Mouse (Mus musculus) spleen, adult 2 months (tissue): Measurements from ENCODE around the gene Tgif1. TPM values are rescaled to one million over a fixed set of nuclear protein-coding genes. Genes with fewer than 3 reads are reported as not detected.

Experiments used
- DNase-seq, 2 experiments: peaks; one replicate each; pipeline versions ENCODE4 v3.0.0 to v3.0.0-alpha.2; 2012 to 2021; ENCODE audit warnings: low spot score in 2 of 2, low read depth in 1 of 2
- H3K27ac ChIP-seq: fragments of 200-500 bp; 2 replicates; pipeline ENCODE4 v1.5.1; 2012; ENCODE audit warnings: low read length, inconsistent platforms; ENCODE audit not compliant: insufficient read depth
- H3K27me3 ChIP-seq: fragments of 200-500 bp; 2 replicates; pipeline ENCODE4 v1.6.1; 2012; ENCODE audit warnings: mild to moderate bottlenecking, moderate library complexity, low read length, inconsistent platforms; ENCODE audit not compliant: control insufficient read depth, insufficient read depth
- H3K36me3 ChIP-seq: fragments of 200-500 bp; 2 replicates; pipeline ENCODE4 v1.6.1; 2012; ENCODE audit warnings: mild to moderate bottlenecking, low read length, inconsistent platforms; ENCODE audit not compliant: control insufficient read depth, insufficient read depth
- H3K4me1 ChIP-seq: fragments of 200-500 bp; 2 replicates; pipeline ENCODE4 v1.6.1; 2011; ENCODE audit warnings: inconsistent platforms; ENCODE audit not compliant: control insufficient read depth, insufficient read depth, insufficient read length
- H3K4me3 ChIP-seq: fragments of 200-500 bp; 2 replicates; pipeline ENCODE4 v1.5.1; 2011; ENCODE audit warnings: mild to moderate bottlenecking, inconsistent platforms; ENCODE audit not compliant: insufficient read depth, insufficient read length; ENCODE audit errors: extremely low read depth
- CTCF ChIP-seq: fragments of 200-500 bp; IDR thresholded peaks from 2 replicates; pipeline ENCODE4 v1.5.1; 2011; ENCODE audit warnings: mild to moderate bottlenecking, inconsistent platforms; ENCODE audit not compliant: insufficient read depth, insufficient read length, insufficient replicate concordance; ENCODE audit errors: extremely low read depth
- POLR2A ChIP-seq: fragments of 200-500 bp; IDR thresholded peaks from 2 replicates; pipeline ENCODE4 v1.6.1; 2011; ENCODE audit warnings: low read depth, low read length, inconsistent platforms
- WGBS: fragments of 180-500 bp; shearing (Covaris S2); methylation state at CpG from one replicate; pipeline ENCODE4 v1.1.7; 2018; 5-methylcytosine and 5-hydroxymethylcytosine counted together
- polyA plus RNA-seq: library from polyadenylated mRNA; depleted of rRNA; stranded (reverse); fragments of >200 nt; gene quantifications from 2 replicates; pipeline ENCODE4 v1.2.3, GENCODE M21; 2012

Gene Tgif1
- polyA plus RNA-seq, 1 experiment: 22.2 TPM

DNA sequence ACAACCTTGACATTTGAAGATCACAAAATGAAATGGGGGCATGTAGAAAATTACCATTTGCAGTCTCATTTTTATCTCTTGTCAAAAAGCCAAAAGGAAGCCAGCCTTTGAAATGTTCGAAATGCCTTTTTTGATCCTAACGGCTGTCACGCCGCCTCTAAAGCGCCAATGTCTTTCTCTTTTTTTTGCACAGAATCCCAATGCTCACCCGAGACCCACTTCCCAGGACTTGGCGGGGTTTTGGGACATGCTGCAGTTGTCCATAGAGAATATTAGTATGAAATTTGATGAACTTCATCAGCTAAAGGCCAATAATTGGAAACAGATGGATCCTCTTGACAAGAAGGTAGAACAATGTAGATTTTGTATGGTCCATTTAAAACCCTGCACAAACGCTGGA is 38.3 kb downstream of the Tgif1 start:
- 82% methylated on average over 8 of the region's 8 CpGs for WGBS
- Histone ChIP-seq H3K27ac (no peak overlapping the region), H3K4me1 (no peaks in the 10 kb centered on the region; the same call in 1 of the 2 replicates), H3K4me3 (no peak overlapping the region), H3K36me3 (no peaks in the 10 kb centered on the region), H3K27me3 (0 out of 2 replicates have a peak, but pooled peaks cover 2% of the 10 kb centered on the region)
- TF ChIP-seq POLR2A (no peak), CTCF (no peak)
- DNase-seq: no peak

DNA sequence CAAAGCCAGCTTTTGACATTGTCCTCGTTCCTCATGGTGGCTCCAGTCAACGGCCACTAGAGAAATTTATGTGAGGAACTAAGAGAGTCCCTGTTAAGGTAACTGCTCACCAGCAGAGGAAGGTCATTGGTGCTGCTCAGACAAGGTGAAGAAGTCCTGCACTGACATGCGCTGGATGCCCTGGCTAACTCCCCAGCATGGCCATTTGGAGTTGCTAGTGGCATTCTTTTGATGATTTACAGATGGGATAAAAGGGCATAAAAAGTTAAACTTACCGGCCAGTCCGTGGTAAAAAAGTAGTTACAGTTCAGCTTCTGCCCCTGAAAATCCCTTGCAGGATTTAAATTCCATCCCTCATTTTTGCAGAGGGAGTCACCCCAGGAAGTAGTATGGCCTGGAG is 42.6 kb downstream of the Tgif1 start:
- H3K4me1 ChIP-seq: no peaks in the 10 kb centered on the region
- H3K36me3 ChIP-seq: no peaks in the 10 kb centered on the region
- DNase-seq: no peak
- TF ChIP-seq CTCF (no peak), POLR2A (no peak)
- WGBS: 90% methylated on average over 5 of the region's 5 CpGs
- H3K27me3 ChIP-seq: no peaks in the 10 kb centered on the region
- no peak overlapping the region for H3K27ac ChIP-seq
- H3K4me3 ChIP-seq: no peak overlapping the region

DNA sequence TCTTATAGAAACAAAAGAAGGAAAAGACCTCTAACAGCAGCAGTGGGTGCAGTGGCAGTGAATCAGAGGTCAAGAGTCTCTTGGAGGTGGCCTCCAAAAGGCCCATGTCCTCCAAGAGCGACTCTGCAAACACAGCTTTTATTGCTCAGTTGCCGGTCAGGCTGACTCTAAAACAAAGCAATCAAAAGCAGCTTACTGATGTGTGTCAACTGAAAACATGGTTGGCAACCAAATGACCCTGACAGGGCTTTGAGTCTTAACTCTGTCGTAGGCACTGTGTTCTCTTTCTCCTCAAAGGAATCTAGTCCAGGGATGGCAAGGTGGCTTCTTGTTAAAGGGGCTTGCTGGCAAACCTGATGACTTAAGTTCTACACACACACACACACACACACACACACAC is 43.6 kb downstream of the Tgif1 start:
- H3K36me3 ChIP-seq: no peaks in the 10 kb centered on the region
- TF ChIP-seq CTCF (no peak), POLR2A (no peak)
- no peak overlapping the region for H3K27ac ChIP-seq
- no peak overlapping the region for H3K4me3 ChIP-seq
- no peaks in the 10 kb centered on the region for H3K27me3 ChIP-seq
- DNase-seq: no peak
- 88% methylated on average over 3 of the region's 3 CpGs for WGBS
- no peaks in the 10 kb centered on the region for H3K4me1 ChIP-seq

DNA sequence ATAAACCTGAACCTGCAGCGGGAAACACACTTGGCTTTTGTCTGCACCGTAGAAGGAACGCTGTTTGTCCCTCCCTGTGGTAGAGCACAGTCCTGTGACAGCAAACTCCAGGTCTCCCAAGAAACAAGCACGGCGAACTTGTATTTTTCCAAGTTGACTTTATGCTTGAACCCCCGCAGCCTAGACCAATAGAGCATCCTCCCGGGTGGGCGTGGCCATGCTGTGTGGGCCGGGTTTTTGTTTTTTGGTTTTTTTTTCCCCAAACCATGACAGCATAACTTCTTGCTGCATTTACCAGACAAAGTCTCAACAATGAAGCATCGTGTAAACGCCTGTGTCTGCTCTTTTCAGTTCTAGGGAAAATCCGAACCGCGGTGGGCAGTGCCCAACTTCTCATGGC is 44.5 kb downstream of the Tgif1 start:
- DNase-seq: no peak
- no peaks in the 10 kb centered on the region for H3K27me3 ChIP-seq
- no peaks in the 10 kb centered on the region for H3K4me1 ChIP-seq
- no peak overlapping the region for H3K27ac ChIP-seq
- 65% methylated on average over 14 of the region's 14 CpGs for WGBS
- TF ChIP-seq POLR2A: no peak
- TF ChIP-seq CTCF: no peak
- H3K36me3 ChIP-seq: no peaks in the 10 kb centered on the region
- no peak overlapping the region for H3K4me3 ChIP-seq

DNA sequence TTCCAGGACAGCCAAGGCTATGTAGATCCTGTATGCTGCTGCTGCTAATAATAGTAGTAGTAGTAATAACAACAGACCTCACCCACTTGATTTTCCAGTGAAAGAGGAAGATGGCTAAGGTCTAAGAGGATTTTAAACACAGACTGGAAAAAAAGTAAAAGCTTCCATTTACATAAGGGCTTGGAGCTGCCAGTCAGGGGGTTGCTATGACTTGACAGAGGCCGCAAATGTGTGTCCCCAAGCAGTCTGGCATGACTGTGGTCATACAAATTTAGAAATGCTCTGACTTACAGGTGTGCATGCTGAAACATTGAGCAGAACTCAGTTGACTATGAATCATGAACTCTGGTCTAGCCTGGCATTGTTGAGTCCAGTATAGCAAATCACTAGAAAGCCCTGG is 45.5 kb downstream of the Tgif1 start:
- 94% methylated on average over 1 of the region's 1 CpGs for WGBS
- DNase-seq: no peak
- H3K27ac ChIP-seq: no peak overlapping the region
- H3K4me3 ChIP-seq: no peak overlapping the region
- no peaks in the 10 kb centered on the region for H3K4me1 ChIP-seq
- H3K27me3 ChIP-seq: no peaks in the 10 kb centered on the region
- no peak for TF ChIP-seq CTCF
- no peak for TF ChIP-seq POLR2A
- H3K36me3 ChIP-seq: no peaks in the 10 kb centered on the region

DNA sequence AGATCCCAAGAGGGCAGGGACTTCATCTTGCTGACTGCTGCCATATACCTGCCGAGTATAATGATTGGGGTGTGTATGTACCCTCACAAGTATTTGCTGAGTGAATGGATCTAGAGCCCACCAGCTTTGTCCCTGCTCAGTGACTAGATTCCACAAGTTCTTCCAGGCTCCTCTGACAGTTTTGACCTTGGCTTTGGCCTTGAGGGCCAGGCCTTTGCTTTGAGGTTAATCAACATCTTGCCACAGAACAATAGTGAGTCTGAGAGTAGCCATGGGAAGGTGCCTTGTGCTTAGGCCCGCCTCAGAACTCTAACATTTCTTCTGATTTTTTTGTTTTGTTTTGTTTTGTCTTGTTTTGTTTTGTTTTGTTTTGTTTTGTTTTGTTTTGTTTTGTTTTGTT is 46.7 kb downstream of the Tgif1 start:
- 83% methylated on average over 2 of the region's 2 CpGs for WGBS
- Histone ChIP-seq H3K27ac (no peak overlapping the region), H3K36me3 (no peaks in the 10 kb centered on the region), H3K4me1 (no peaks in the 10 kb centered on the region), H3K27me3 (no peaks in the 10 kb centered on the region), H3K4me3 (no peak overlapping the region)
- no peak for TF ChIP-seq CTCF
- no peak for TF ChIP-seq POLR2A
- no peak for DNase-seq

DNA sequence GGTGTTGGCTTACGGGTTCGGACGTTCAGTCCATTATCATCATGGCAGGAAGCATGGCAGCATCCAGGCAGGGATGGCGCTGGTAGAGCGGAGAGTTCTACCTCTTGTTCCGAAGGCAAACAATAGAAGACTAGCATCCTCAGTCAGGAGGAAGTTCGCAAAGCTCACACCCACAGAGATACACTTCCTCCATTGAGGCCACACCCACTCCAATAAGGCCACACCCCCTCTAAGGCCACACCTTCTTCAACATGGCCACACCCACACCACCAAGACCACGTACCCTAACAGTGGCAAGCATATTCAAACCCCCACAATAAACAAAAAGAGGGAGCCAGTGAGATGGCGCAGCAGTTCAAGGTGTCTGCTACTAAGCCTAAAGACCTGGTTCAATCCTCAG is 47.5 kb downstream of the Tgif1 start:
- Histone ChIP-seq H3K36me3 (no peaks in the 10 kb centered on the region), H3K4me1 (no peaks in the 10 kb centered on the region), H3K27ac (no peak overlapping the region), H3K4me3 (no peak overlapping the region), H3K27me3 (no peaks in the 10 kb centered on the region)
- DNase-seq: no peak
- 93% methylated on average over 9 of the region's 9 CpGs for WGBS
- TF ChIP-seq POLR2A: no peak
- TF ChIP-seq CTCF: no peak
